Mouse (Mus musculus): ENCODE measurements around the gene Slc6a19.
"Not testable (repeated sequence)": the region's sequence is repeated elsewhere in the genome, so short reads cannot be mapped to it uniquely, and the experiment has no call there.

Slc6a19 gene

DNA sequence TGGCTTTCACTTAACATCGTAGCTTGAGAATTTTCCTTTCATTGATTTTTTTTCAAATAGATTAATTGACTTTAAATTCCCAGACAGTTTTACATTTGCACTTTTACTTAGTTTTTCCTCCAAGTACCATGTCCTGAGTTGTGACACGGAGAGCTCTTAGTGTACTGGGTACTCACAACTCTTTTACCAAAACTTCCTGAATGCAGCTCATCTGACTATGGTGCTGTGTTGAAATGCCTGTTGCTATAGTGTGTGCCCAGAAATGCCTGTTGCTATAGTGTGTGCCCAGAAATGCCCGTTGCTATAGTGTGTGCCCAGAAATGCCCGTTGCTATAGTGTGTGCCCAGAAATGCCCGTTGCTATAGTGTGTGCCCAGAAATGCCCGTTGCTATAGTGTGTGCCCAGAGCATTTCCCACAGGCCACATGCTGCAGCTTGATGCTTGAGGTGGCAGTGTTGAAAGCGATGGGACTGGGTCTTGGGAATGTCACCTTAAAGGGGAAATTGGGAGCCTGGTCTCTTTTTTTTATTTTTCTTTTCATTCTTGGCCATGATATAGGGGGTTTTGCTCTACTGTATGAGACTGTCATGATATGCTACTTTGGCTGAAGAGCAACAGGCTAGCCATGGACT lies at the start of gene Slc6a19:
TSS of gene Slc6a19 (minus strand) at position 172 of the 632 bp plus-strand sequence.
- no peak for DNase-seq

DNA sequence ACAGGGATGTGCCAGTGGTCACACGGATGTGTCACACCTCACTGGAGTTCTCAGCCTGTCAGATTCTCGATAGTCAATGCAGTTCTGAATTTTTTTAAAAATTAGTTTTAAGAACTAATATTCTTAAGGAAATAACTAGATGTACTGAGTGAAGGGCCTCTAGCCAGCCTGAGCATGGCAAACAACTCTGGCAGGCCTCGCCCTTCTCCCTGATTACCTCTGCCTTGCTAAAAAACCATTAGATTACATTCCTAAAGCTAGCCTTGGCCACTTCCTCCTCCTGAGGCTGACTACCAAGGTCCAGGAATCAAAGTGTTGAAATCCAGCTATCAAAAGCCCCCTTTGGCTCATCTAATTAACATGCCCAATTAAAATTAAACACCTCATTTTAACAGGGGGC lies 46.6 kb upstream of the Slc6a19 start:
- peak; percentile 28 to 44 for DNase-seq

DNA sequence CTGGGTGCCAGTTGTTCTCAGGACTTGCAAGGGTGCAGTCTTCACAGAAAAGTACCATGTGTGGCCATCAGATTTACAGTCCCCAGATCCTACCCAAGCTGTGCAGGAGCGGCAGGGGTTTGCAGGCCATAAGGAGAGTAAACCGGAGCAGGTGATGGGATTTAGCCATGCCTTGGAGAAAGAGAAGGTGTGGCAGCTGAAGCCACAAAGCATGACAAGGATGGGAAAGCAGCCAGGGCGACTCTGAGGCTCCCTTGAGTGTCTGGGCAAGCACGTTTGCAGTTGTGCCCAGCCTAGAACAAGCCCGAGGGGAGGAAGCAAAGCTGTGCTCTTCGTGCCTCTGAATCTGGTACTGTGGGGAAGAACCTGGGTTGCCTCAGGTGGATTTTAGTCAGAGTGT lies 45.8 kb upstream of the Slc6a19 start:
- peak; percentile 47 to 70 for DNase-seq

DNA sequence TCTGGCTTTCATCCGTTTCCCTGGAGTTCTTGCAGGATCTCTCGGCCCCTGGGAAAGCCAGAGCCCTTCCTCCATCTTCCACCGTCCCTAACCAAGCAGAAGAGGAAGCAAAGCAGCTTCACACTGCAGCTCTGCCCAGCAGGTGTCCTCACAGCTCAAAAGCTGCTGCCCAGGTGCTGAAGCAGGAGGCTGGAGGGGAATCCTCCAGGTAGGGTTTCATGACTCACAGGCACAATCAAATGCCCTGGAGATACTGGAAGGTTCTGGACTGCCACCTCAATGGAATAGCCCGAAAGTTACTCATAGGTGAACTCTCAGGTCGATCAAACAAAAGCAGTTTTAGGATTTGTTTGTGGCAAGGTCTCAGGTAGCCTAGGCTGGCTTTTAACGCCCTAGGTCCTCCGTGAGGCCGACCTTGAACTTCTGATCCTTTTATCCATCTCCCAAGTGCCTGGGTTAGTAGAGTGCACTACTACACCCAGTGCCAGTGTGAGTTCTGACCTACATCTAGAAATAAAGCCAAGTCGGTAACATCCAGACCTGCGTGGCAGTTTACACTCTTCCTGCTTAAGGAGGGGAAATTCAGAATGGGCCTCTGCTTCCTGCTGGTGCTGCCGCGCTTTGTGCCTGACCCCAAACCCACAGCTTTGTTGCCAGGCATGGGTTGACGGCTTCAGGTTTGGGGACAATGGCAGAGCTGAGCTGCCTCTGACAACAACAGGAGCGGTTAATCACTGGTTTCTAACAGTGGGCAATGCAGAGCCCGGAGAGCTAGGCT lies 44.2 kb upstream of the Slc6a19 start:
- peak in 1 of 2 experiments; percentile 49 for DNase-seq

DNA sequence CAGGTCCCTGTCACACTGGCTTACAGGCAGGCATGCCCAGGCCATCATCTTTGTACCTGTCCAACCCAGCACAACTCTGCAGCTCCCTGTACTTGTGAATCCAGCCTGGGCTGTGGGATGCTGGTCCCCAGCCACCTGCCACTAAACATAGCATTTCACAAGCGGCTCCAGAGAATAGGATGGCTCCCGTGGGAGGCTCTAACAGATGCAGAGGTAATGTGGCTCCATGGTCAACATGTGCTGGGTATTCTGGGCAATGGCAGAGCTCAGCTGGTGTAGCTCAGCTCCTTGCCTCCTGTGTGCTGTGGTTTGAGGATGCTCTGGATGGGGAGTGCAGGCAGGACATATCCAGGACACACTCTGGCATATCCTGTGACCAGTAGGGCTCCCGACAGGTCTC lies 39.0 kb upstream of the Slc6a19 start:
- DNase-seq, result no peak

DNA sequence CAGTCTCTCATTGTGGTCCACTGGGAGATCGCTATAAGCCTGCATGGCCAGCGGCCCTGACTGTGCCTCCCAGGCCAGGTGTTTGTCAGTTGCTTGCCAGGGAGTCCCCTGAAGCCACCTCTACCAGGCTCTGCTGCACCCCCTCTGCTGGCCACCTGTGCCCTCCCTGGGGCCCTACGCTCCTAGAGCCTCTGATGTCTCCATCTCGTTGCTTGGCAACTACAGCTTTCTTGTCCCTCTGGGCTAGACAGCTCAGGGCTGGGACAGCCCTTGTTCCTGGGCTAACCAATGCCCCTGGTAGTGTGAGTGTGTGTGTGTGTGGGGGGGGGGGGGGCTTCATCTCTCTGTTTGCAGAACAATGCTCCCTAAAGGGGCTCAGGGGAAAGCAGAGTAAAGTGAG lies 38.3 kb upstream of the Slc6a19 start:
- no peak for DNase-seq

DNA sequence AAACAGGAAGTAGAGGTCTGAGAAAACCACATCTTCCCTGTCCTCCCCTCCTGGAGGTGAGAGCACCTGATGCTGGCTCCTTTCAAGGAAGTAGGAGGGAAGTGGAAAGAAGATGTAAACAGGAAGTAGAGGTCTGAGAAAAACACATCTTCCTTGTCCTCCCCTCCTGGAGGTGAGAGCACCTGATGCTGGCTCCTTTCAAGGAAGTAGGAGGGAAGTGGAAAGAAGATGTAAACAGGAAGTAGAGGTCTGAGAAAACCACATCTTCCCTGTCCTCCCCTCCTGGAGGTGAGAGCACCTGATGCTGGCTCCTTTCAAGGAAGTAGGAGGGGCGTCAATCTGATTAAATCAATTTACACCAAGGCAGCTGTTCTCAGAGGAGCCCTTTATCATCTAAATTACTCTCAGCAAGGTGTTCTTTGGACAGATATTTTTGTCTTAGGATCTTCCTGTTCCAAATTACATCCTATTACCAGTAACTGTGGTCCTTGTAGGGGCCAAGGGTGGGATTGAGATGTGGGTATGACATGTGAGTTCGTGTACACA lies 35.8 kb upstream of the Slc6a19 start:
- DNase-seq, result not testable (repeated sequence)

DNA sequence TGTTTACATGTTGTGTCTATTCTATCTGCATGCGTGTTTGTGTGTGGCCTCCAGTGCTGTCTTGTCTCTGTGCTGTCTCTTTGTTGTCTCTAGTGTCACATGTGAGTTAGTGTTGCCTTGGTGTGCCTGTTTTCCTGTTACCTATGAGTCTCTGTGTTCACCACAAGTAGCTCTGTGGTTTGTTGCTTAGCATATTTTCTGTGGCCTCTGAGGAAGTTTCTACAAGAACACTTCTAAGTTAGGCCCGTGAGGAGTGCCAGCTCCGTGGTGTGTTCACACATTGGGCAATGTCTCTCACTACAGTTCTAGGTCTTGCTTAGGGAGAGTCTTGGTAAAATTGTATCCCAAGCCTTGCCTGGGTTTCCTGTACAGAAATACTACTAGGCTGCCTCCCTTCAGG lies 32.3 kb upstream of the Slc6a19 start:
- DNase-seq, result peak; percentile 58 to 67

DNA sequence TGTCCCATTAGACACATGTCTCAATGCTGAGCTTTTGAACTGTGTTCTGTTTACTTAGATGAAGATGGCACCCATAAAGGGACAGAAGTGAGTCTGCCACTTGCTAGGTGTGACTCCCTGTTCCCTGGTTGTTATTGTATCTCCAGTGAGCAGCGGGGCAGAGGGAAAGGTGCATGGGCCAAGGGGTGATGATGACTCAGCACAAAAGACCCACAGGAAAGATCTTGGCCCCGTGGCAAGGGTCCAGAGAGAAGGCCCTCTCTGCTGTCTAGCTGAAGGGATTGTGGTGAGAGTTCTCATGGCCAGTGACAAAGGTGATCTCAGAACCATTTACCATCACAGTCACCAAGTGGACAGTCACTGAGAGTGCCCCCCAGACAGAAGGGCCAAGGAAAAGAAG lies 31.3 kb upstream of the Slc6a19 start:
- no peak for DNase-seq

DNA sequence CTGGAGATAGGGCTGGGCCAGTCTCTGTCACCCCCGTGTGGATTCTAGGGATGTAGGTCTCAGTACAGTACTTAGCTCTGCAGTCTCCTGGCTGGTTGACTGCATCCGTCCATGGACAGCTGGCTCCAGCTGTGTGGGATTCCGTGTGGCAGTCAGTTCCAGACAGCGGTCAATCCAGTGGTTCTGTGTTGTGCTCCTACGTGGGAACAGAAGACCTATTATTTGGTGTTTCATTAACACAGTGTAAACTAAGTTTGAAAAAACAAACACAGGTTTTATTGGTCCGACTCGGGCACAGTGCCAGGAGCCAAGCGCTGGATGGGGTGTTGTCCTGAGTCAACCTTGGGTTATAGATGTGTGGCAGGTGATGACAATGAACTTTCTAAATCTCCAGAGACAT lies 30.6 kb upstream of the Slc6a19 start:
- peak; percentile 53 to 59 for DNase-seq

DNA sequence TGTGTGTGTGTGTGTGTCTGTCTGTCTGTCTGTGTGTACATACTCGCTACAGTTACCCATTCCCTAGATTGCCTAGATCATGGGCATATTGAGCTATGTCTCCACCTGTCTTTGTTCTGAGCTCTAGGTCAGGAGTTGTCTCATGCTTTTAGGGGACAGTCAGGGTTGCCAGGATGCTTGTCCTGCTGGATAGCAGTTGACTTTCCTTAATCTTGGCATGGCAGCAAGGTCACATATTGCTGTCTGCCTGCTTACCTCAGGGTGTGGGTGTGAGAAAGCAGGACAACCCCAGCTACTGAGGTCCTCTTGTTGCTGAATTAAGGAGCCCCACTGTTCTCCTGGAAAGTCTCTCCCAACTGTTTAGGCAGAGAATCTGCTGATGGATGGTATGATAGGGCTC lies 29.7 kb upstream of the Slc6a19 start:
- DNase-seq, result no peak

DNA sequence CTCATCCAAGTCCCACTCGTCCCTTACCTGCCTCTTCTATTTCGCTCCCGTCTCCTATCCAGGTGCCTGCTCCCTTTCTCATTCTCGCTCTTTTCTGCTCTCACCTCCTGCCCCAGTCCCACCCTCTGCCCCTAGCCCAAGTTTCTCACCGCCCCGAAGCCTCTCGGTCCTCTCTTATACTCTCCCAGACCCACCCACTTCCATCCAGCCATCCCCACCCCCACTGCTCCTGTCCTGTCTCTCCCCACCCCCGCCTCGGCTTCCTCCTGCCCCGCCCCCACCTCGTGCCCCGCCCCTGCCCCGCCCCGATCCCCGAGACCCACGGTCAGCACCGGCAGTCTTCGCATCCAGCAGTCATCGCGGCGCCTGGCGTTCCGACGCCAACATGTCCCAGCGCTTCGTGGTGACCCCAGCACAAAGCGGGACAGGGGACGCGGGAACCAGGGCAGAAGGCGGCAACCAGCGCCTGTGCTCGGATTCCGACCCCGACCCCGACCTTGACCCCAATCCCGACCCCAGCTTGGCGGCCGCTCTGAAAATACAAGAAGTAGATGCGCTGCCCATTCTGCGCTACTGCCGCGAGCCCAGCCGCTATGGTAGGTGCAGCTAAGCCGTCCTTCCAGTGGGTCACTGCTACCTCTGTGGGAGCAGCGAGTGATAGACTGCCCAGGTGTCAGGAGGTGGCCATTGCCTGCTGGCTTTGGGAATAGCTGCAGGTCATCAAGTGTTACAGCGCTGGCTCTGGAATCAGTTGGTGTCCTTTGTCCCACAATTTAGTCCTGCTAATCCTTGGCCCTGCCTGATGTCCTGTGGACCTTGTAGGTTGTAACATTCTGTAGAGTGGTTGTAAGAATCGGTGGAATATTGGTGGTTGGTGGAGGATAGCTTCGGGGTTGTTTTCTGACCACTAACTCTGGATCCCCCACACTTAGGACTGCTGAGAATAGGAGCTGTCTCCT lies 28.4 kb upstream of the Slc6a19 start, which contains the start of gene Slc12a7:
TSS of gene Slc12a7 (plus strand) at position 353 of the 959 bp plus-strand sequence.
- peak; percentile 37 to 48 for DNase-seq

DNA sequence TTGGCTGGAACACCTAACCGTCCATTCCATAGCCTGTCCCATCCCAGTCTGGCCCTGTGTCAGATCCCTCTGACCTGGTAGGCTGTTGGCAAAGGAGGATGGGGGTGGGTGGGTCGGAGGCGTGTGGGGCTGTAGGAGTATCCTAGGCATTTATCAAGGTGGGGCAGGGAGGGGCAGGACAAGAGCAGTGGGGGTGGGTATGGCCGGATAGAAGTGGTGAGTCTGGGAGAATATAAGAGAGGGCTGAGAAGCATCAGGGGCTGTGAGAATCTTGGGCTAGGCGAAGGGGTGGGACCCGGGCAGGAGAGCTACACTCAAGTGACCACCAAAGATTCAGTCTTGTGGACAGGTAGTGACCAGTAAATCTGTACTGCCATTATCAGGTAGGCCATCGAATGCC lies 27.6 kb upstream of the Slc6a19 start:
- DNase-seq, result no peak

DNA sequence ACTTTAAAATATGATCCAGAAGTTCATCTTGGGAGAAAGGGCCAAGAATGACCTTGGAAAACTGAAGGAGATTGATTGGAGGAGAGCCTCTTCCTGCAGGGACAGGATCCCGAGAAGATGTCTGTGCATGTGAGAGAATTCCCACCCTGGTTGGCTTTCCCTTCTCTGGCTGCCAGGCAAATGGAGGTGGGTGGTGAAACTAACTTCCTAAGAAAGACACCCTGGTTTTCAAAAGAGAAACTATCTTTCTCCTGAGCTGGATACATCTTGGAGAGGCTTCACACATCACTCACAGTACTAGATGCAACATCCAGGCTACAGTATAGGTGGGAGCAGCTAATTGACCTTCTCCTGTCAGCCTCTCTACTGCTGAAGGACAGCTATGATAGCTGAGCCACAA lies 26.2 kb upstream of the Slc6a19 start:
- DNase-seq, result no peak

DNA sequence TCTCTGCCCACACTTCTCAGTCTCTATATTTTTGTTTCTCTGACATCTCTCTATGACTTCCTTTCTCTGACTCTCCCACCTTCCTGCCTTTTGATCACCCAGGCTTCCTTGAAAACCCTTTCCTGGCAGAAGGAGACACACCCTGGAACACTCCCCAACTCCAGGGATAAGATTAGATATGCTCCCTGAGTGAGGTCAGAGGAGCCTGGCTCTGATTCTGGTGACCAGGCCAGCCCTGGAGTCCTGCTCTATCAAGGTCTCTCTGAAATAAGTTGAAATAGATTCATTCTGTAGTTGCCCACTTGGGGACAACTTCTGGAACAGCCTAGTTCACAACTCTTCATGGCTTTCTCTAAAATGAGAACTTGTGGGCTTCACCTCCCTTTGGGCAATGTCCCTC lies 24.0 kb upstream of the Slc6a19 start:
- DNase-seq, result no peak

DNA sequence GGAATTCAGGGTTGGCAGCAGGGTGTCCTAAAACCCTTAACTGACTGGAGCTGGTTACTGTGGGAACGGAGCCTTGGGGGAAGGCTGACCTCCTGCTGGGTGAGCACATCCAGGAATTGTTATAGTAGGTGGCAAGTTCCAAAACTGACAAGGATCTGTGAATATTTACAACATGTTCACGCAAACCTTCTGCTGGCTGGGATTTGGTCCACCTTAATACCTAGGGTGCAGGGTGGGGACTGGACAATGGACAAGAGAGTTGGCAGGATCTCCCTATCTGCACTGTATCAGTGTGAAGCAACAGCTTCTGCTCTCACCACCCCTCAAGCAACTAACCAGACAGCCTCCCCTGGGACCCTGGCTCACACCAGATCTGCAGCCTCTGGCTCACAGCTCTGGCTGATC lies 23.0 kb upstream of the Slc6a19 start:
- no peak for DNase-seq

DNA sequence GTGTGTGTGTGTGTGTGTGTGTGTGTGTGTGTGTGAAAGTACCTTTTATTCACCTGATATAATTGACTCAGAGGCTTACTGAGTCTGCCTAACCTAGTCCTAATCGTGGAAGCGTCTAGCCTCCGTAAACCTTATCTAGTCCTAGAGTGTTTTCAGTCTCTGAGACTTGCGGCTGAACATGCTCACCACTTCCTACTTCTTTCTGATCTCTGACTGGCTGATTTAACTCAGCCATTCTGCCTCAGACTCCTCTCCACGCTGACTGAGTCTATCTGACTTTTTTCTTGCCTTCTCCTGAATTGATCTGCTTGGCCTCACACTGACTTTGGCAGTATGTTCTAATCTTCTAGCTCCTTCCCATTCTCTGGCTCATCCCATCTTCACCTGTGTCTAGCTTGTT lies 20.6 kb upstream of the Slc6a19 start:
- no peak for DNase-seq

DNA sequence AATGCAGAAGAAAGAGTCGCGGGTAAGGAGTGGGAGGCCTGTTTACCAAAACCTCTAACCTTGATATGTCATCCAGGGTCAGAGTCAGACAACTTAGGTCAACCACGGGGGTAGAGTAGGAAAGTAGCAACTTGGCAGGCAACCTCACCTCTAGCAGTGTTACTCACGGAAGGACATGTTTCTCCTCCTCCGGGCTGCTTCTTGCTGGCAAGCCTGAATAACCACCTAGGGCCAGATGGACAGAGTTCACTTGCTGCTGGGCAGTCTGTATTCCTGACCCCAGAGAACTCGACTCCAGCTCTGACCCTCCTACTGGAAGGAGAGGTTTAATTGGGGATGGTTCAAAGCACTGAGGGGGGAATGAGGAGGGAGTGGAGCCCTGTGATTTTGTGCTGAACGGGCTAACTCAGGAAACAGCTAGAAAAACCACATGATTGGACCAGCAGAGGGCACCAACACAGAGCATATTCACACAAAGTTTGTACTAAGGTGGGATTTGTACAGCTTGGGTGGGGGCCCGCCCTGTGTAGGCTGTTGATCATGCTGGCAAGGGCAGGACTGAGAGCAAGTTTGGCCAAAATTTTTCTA lies 18.5 kb upstream of the Slc6a19 start:
- peak; percentile 42 to 44 for DNase-seq

DNA sequence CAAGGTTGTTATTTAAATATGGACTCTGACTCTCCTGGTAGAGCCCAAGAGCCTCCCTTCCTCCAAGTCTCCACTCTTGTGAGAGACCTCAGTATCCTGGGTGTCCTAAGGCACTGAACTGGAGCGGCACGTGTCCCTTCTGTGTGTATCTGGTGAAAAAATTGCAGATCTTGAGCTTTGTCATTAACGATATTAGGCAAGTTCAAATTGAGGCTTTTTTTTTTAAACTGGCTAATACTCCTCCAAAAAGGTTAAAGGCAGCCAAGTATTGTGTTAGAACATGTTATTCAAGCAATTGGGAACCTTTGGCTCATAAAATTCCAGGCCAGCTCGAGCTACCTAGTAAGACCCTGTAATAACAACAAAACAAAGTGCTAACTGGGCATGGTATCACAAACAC lies 15.6 kb upstream of the Slc6a19 start:
- no peak for DNase-seq

DNA sequence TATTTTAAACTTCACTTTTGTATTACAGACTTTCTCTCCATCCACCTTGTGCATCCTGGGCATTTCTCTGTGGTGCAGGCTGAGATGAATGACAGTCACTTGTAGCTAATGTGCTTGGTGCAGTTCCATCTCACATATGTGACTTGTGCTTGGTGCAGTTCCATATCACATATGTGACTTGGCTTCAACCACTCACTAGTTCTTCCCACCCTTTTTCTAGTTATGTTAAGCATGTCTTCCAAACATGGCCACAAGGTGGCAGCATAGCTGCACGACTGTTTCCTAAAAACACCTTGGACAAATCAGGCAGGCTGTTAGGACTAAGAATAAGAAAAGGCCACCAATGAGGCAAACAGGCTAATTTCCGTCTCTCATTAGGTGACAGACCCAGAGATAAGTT lies 13.6 kb upstream of the Slc6a19 start:
- DNase-seq, result peak; percentile 72 to 76

DNA sequence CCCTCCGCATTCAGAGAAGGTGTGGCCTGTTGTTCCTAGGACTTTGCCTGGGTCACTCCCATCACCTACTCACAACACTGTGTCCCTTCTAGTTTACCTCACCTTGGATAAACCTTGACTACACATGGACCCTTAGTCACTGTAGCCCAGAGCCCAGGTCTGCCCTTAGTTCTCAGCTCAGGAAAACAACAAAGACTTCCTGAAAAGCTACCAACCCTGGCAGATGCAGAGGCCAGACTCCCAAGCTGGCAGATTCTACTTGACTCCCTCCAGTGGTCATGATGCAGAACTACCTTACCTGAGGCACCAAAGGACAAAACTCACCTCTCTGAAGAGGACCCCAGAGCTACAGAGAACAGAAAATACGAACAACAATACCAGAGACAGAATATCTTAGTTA lies 9.4 kb upstream of the Slc6a19 start:
- no peak for DNase-seq

DNA sequence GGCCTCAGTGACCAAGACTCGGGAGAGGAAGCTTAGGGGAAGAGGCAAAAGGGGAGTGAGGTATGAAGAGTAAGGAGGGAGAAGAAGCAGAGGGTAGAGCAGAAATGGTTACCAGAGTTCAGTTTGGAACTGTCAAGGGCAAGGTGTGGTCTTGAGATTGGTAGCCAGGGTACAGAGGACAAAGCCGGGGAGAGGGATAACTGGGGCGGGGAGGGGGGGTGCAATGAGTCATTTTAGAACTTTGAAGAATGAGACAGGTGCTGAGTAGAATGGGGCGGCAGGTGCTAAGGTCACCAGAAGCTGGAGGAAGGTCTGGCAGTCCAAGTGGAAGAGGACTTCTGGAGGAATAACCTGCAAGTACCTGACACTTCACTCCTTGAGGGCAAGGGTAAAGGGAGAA lies 8.5 kb upstream of the Slc6a19 start:
- DNase-seq, result no peak

DNA sequence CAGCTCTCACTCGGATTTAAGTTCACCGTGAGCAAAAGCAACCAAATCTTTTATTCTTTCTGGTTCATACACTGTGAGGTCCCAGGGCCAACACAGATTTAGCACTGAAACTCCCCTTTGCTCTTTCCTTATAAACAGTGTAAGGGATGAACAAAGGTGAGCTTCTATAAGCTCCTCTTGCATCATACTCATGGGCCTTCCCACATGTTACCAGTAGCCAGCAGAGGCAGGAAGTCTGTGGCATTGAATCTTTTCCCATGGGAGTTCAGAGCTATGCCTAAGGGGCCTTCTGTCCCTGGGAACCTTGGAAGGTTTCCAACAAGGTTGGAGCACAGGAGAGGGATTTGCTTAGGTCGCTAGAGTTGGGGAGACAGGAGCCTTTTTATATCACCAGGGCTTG lies 7.6 kb upstream of the Slc6a19 start:
- DNase-seq, result no peak

Data from lung, adult 18-20 months (tissue).